Mouse (Mus musculus) liver, embryonic 13.5 days (tissue): ENCODE results near the gene Tesk1. TPM values are rescaled to one million over a fixed set of nuclear protein-coding genes. Genes with fewer than 3 reads are reported as not detected.
A peak's percentile ranks its signal among the peaks of the same experiment; 100 is the strongest.
"Not testable (repeated sequence)": the region's sequence is repeated elsewhere in the genome, so short reads cannot be mapped to it uniquely, and the experiment has no call there.

Source experiments
- ATAC-seq: fragments of 200-750 bp; cut with Nextera tagmentation; 2 replicates; pipeline ENCODE4 v1.8.0; 2017; ENCODE audit warnings: low read depth, mild to moderate bottlenecking, moderate number of reproducible peaks, moderate library complexity
- DNase-seq: peaks from one replicate; pipeline ENCODE4 v3.0.0; 2022
- H3K27ac ChIP-seq: fragments of 300-500 bp; sonication (generic); 2 replicates; pipeline ENCODE4 v1.5.1; 2015; ENCODE audit warnings: moderate library complexity, mild to moderate bottlenecking, inconsistent platforms
- H3K27me3 ChIP-seq: fragments of 300-500 bp; sonication (generic); 2 replicates; pipeline ENCODE4 v1.6.1; 2015; ENCODE audit warnings: mild to moderate bottlenecking, inconsistent platforms
- H3K36me3 ChIP-seq: fragments of 300-500 bp; sonication (generic); 2 replicates; pipeline ENCODE4 v1.6.1; 2015; ENCODE audit warnings: mild to moderate bottlenecking, inconsistent platforms
- H3K4me1 ChIP-seq: fragments of 300-500 bp; sonication (generic); replicated peaks from 2 replicates; pipeline ENCODE4 v1.6.1; 2015; ENCODE audit warnings: inconsistent platforms
- H3K4me2 ChIP-seq: fragments of 300-500 bp; sonication (generic); 2 replicates; pipeline ENCODE4 v1.6.1; 2015; ENCODE audit warnings: inconsistent platforms, mild to moderate bottlenecking, moderate library complexity
- H3K4me3 ChIP-seq: fragments of 300-500 bp; sonication (generic); replicated peaks from 2 replicates; pipeline ENCODE4 v1.5.1; 2015; ENCODE audit warnings: mild to moderate bottlenecking, inconsistent platforms
- H3K9ac ChIP-seq: fragments of 300-500 bp; sonication (generic); 2 replicates; pipeline ENCODE4 v1.6.1; 2015; ENCODE audit warnings: mild to moderate bottlenecking, inconsistent platforms
- H3K9me3 ChIP-seq: fragments of 300-500 bp; sonication (generic); replicated peaks from 2 replicates; pipeline ENCODE4 v1.6.1; 2016; ENCODE audit warnings: inconsistent platforms
- WGBS: fragments of 180-500 bp; shearing (Covaris S2); methylation state at CpG from one replicate; pipeline ENCODE4 v1.1.7; 2015; ENCODE audit not compliant: insufficient replicate concordance; 5-methylcytosine and 5-hydroxymethylcytosine counted together
- polyA plus RNA-seq: library from polyadenylated mRNA; unstranded; fragments of >200 nt; fragmentation: Nextera tagmentation; extraction: Ambion mirVana; gene quantifications from 2 replicates; pipeline ENCODE4 v1.2.1, GENCODE M21; 2015

The Tesk1 gene
- polyA plus RNA-seq, 1 experiment from 2014 or later, result 0.95 TPM

DNA sequence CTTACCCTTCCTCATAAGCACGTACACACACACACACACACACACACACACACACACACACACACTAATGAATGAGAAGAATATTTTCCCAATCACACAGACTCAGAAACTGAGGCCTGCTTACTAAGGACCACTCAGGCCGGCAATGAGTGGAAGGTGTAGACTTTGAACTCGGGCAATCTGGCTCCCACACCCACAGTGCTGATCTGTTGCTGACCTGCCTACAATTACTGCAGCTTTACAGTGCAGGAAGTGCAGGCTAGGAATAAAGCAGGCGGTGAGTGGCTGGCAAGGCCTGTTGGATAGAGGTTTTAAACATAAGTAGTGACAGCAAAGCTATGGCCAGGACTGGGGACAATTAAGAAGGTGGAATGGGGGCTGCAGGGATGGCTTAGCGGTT, 39.2 kb downstream of the Tesk1 start:
- no peaks in the 10 kb centered on the region for H3K36me3 ChIP-seq
- H3K9me3 ChIP-seq, result no peaks in the 10 kb centered on the region
- no peak for DNase-seq
- no peak overlapping the region for H3K4me3 ChIP-seq
- no peak for ATAC-seq
- H3K27ac ChIP-seq, result no peak overlapping the region
- 0 out of 2 replicates have a peak, but pooled peaks cover 9% of the 10 kb centered on the region for H3K27me3 ChIP-seq
- peaks cover 17% of the 10 kb centered on the region for H3K4me1 ChIP-seq
- no peak overlapping the region for H3K4me2 ChIP-seq
- WGBS, result 70% methylated on average over 5 of the region's 5 CpGs
- no peak overlapping the region for H3K9ac ChIP-seq

DNA sequence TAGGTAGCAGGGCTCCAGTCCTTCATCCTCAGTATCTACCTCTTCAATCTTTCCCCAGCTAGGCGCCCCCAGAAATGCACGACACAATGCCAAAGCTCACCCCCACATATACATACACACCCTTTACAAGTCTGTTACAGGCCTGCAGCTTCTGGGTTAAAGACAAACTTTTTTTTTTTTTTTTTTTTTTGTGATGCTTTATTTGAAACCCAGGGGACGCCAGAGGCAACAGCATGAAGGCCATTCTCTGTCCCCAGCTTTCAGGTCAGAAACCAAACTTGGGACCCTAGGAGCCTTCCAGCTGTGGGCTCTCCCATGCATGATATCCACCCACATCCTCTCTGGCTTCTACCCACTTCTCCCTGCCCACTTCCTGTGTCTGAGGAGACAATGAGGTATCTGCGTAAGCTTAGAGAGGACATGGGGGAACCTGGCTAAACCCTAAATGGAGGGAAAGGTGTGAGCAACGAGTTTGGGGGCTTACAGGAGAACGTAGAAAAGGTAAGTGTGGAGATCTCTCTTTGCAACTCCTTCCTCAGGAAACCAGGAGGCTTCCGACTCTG, 40.2 kb downstream of the Tesk1 start:
- Histone ChIP-seq H3K27ac (no peak overlapping the region), H3K9ac (no peak overlapping the region), H3K4me2 (no peak overlapping the region), H3K4me3 (no peak overlapping the region), H3K9me3 (no peaks in the 10 kb centered on the region), H3K4me1 (peaks cover 17% of the 10 kb centered on the region), H3K27me3 (0 out of 2 replicates have a peak, but pooled peaks cover 9% of the 10 kb centered on the region), H3K36me3 (no peaks in the 10 kb centered on the region)
- 38% methylated on average over 7 of the region's 7 CpGs for WGBS
- ATAC-seq (no peak), DNase-seq (no peak)

DNA sequence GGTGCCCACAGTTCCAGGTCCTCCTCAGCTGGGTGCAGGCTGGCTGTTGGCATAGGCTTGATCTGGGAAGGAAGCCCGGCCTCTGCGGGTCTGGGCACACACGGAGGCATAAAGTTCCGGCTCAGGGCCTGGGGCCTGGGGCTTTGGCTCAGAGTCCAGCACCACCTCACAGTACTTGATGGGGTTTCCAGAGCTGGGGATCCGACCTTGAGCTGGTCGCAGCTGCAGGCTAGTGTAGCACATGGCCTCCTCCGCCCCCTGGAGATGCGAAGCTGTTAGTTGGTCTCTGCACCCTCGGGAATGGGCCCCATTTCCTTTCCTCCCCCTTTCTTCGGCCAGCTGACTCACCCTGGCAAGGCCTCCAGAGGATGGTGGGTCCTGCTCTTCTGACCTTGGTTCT, 40.9 kb downstream of the Tesk1 start:
- Histone ChIP-seq H3K27me3 (0 out of 2 replicates have a peak, but pooled peaks cover 9% of the 10 kb centered on the region), H3K4me2 (no peak overlapping the region), H3K4me1 (peaks cover 17% of the 10 kb centered on the region), H3K4me3 (no peak overlapping the region), H3K36me3 (no peaks in the 10 kb centered on the region), H3K27ac (no peak overlapping the region), H3K9me3 (no peaks in the 10 kb centered on the region), H3K9ac (no peak overlapping the region)
- ATAC-seq, result no peak
- no peak for DNase-seq
- 57% methylated on average over 10 of the region's 10 CpGs for WGBS

DNA sequence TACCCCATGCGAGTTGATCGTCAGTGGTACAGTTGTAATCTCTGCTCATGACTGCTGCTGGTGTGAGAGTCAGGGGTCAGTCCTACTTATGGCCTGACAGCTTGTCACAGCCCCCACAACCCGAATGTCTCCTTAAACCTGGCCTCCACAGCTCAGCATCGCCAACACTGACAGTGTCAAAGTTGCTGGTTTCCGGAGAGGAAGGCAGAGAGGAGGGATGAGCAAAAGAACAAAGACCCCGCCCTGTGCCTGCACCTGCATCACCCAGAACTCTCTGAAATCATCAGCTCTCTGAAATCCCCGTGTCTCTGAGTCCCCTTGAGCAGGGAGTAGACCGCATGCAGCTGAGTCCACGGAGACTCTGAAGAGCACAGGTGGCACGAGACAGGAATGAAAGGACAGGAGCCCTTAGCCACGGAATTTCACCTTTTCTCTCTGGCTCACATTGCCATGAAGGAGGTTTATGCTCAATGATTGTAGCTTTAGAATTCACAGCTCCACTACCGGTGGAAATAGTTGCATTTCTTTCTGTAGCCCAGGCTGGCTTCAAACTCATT, 41.9 kb downstream of the Tesk1 start, which contains the start of gene Sit1:
Sit1 (minus strand) TSS at position 200 of the 557 bp plus-strand sequence.
- 0 out of 2 replicates have a peak, but pooled peaks cover 9% of the 10 kb centered on the region for H3K27me3 ChIP-seq
- H3K27ac ChIP-seq, result no peak within 1 kb of the TSS
- H3K36me3 ChIP-seq, result no peaks in the 10 kb centered on the region
- no peak for DNase-seq
- no peak within 1 kb of the TSS for H3K9ac ChIP-seq
- 47% methylated on average over 12 of the region's 12 CpGs for WGBS
- H3K9me3 ChIP-seq, result no peaks in the 10 kb centered on the region
- no peak within 1 kb of the TSS for H3K4me3 ChIP-seq
- ATAC-seq, result no peak
- H3K4me2 ChIP-seq, result no peak within 1 kb of the TSS
- H3K4me1 ChIP-seq, result peaks cover 14% of the 10 kb centered on the region

DNA sequence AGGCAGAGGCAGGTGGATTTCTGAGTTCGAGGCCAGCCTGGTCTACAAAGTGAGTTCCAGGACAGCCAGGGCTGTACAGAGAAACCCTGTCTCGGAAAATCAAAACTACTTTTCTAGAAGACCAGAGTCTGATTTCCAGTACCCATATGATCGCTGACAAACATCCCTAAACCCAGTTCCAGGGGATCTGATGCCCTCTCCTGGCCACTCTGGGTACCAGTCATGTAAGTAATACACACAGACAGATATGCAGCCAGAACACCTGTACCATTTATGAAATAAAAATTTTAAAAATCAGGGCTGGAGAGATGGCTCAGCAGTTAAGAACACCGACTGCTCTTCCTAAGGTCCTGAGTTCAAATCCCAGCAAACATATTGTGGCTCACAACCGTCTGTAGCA, 43.9 kb downstream of the Tesk1 start:
- H3K9me3 ChIP-seq, H3K27ac ChIP-seq, H3K36me3 ChIP-seq, H3K27me3 ChIP-seq, H3K4me2 ChIP-seq, ATAC-seq, H3K9ac ChIP-seq, H3K4me3 ChIP-seq, DNase-seq: not testable (repeated sequence)
- 76% methylated on average over 5 of the region's 5 CpGs for WGBS
- peaks cover 23% of the 10 kb centered on the region for H3K4me1 ChIP-seq

DNA sequence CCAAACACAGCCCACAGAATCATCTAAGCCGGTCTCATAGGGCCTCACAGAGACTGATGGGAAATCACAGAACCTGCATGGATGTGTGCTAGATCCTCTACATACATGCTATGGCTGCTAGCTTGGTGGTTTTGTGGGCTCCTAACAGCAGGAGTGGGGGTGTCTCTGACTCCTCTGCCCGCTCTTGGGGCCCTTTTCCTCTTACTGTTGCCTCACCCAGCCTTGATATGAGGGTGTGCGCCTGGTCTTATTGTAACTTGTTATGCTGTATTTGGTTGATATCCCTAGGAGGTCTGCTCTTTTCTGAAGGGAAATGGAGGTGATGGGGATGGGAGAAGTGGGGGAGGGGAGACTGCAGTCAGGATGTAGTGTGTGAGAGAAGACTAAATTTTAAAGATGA, 47.9 kb downstream of the Tesk1 start:
- peaks cover 36% of the 10 kb centered on the region for H3K4me1 ChIP-seq
- H3K27me3 ChIP-seq, result no peaks in the 10 kb centered on the region
- 74% methylated on average over 3 of the region's 3 CpGs for WGBS
- H3K36me3 ChIP-seq, result no peaks in the 10 kb centered on the region
- H3K9ac ChIP-seq, result no peak overlapping the region
- no peak overlapping the region for H3K27ac ChIP-seq
- ATAC-seq (no peak), DNase-seq (no peak)
- no peaks in the 10 kb centered on the region for H3K9me3 ChIP-seq
- no peak overlapping the region for H3K4me3 ChIP-seq
- H3K4me2 ChIP-seq, result no peak overlapping the region

DNA sequence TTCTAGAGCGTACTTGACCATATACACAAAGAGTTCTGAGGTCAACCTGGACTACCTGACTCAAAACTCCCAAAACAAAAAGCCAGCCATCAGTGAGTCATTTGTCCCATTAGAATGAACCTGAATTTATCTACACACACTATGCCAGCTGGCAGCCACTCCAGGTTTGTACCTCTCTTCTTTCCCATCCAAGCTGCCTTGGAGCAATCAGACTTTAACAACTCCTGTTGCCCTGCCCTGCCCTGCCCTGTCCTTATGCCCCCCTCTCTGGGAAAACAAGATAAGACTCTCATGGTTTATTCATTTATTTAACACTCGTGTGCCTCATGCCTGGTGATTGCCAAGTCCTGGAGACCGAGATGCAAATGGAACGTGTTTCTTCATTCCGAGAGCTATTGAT, 49.1 kb downstream of the Tesk1 start:
- Histone ChIP-seq H3K4me2 (peak overlapping the region; percentile 15), H3K4me1 (peaks cover 48% of the 10 kb centered on the region), H3K9ac (no peak overlapping the region), H3K27me3 (no peaks in the 10 kb centered on the region), H3K4me3 (no peak overlapping the region), H3K27ac (no peak overlapping the region; the same call in 1 of the 2 replicates), H3K36me3 (peaks cover 8% of the 10 kb centered on the region), H3K9me3 (no peaks in the 10 kb centered on the region)
- 54% methylated on average over 5 of the region's 5 CpGs for WGBS
- DNase-seq, result peak; percentile 37
- ATAC-seq, result 0 out of 2 replicates have a peak, but pooled peaks have one; percentile 6

DNA sequence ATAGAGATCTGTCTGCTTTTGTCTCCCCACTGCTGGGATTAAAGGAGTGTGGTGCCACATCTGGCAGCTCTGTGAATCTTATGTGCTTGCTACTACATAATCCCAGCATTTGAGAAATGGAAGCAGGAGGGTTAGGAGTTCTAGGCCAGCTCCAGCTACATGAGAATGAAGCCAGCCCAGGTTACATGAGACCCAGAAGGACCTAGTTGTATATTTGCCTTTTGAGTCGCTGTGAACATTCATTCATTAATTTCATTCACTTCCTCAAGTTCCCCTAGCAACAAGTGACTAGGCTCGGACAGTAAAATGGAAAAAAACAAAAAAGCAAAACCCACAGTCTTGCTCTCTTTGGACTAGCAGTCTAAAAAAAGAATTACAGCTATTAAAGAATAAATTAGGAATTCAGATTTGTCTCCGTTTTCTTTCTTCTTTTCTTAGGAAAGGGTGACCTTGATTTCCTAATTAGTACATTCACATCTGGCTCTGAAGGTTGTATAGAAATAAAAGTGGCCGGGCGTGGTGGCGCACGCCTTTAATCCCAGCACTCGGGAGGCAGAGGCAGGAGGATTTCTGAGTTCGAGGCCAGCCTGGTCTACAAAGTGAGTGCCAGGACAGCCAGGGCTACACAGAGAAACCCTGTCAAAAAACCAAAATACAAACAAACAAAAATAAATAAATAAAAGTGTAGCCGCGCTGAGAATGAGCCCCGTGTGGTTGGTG, 50.5 kb downstream of the Tesk1 start:
- no peak for DNase-seq
- peak overlapping the region; percentile 66 for H3K27ac ChIP-seq
- H3K4me1 ChIP-seq, result peaks cover 60% of the 10 kb centered on the region
- H3K9ac ChIP-seq, result peak overlapping the region; percentile 88; the same call in 1 of the 2 replicates
- no peaks in the 10 kb centered on the region for H3K27me3 ChIP-seq
- peak overlapping the region; percentile 59 for H3K4me2 ChIP-seq
- peaks cover 23% of the 10 kb centered on the region for H3K36me3 ChIP-seq
- peak overlapping the region; percentile 31 for H3K4me3 ChIP-seq
- H3K9me3 ChIP-seq, result no peaks in the 10 kb centered on the region
- 37% methylated on average over 12 of the region's 12 CpGs for WGBS
- ATAC-seq, result no peak

DNA sequence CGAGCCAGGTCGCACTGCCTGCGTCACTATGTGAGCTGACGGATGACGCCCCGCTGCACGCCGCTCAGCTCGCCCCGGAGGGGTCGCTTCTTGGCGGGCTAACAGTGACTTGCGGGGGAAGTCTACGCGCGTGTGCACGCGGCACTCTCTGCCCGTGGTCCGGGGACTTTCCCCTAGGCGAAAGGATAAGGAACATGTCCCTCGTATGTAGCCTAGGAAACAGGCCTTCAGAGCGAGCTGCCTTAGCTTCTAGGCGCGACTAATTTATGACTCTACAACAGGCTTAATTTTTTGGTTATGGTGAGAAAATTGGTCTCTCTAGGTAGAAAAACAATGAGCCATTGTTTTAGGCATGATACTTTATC, 51.1 kb downstream of the Tesk1 start, which contains the start of gene Ccdc107:
Ccdc107 (plus strand) TSS at position 80 of the 365 bp plus-strand sequence.
- WGBS, result under 1% methylated on average over 25 of the region's 25 CpGs
- peak within 1 kb of the TSS; percentile 81 for H3K4me3 ChIP-seq
- H3K27me3 ChIP-seq, result no peaks in the 10 kb centered on the region
- peak within 1 kb of the TSS; percentile 87 for H3K4me2 ChIP-seq
- H3K36me3 ChIP-seq, result peaks cover 28% of the 10 kb centered on the region
- DNase-seq (peak; percentile 92), ATAC-seq (peak; percentile 97)
- peaks cover 65% of the 10 kb centered on the region for H3K4me1 ChIP-seq
- no peaks in the 10 kb centered on the region for H3K9me3 ChIP-seq
- peak within 1 kb of the TSS; percentile 88 for H3K9ac ChIP-seq
- peak within 1 kb of the TSS; percentile 82 for H3K27ac ChIP-seq

DNA sequence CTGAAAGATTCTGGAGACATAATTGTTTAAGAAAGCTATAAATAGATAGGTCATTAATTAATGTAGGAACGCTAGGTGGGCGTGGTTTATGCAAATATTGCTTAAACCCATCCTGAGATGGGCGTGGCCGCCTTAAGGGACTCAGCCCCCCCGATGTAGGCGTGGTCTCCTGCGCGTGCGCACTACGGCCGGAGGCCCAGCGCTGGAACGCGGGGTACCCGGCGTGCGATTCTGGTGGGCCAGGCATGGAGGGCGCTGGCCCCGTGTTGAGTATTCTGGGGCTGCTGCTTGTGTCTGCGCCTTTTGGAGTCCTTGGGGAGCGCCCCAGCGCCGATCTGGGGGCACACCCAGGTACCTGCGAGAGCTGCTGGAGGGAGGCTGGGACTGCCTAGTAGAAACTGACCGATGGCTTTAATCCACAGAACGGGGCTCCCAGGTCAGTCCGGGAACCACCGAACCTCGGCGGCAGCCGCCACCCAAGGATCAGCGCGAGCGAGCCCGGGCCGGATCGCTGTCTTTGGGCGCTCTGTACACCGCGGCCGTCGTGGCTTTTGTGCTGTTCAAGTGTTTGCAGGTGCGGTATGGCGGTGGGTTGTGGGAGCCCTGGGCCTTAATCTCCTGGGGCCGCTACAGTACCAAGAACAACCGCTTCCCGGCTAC, 51.6 kb downstream of the Tesk1 start:
- Histone ChIP-seq H3K27me3 (no peaks in the 10 kb centered on the region), H3K36me3 (peaks cover 30% of the 10 kb centered on the region), H3K9me3 (no peaks in the 10 kb centered on the region), H3K4me2 (peak overlapping the region; percentile 87), H3K27ac (peak overlapping the region; percentile 82), H3K9ac (peak overlapping the region; percentile 88), H3K4me3 (peak overlapping the region; percentile 81), H3K4me1 (peaks cover 71% of the 10 kb centered on the region)
- DNase-seq (peak; percentile 96), ATAC-seq (peak; percentile 79)
- under 1% methylated on average over 47 of the region's 47 CpGs for WGBS

DNA sequence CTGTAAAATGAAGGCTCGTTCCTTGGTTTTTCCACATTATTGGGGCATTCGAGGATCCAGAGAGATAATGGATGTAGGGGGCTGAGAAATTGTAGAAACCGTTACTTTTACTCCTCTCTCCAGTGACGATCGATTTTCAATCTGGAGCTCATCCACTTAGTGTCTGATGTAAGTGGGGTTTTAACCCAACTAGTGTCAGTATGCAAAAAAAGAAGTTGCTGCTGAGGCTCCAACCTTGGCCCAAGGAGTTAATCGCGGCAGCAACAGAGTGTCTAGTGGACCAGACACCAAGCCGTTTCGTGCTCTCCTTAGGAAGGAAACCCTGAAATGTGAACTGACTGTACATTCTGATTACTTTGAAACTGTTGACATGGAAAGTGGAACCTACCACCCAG, 52.1 kb downstream of the Tesk1 start:
- Histone ChIP-seq H3K27ac (peak overlapping the region; percentile 82), H3K4me1 (peaks cover 75% of the 10 kb centered on the region), H3K27me3 (no peaks in the 10 kb centered on the region), H3K9me3 (no peaks in the 10 kb centered on the region), H3K4me3 (peak overlapping the region; percentile 81), H3K9ac (peak overlapping the region; percentile 88), H3K4me2 (peak overlapping the region; percentile 87), H3K36me3 (peaks cover 30% of the 10 kb centered on the region)
- ATAC-seq (no peak), DNase-seq (no peak)
- WGBS, result 2% methylated on average over 9 of the region's 9 CpGs
